Mouse (Mus musculus) cerebellum, adult 2 months (tissue): ENCODE data around the gene Ccdc148.

Experiments used
- CTCF ChIP-seq: fragments of 200-500 bp; IDR thresholded peaks from 2 replicates; pipeline ENCODE4 v1.5.1; 2011; ENCODE audit warnings: low read depth, mild to moderate bottlenecking, control low read depth, low read length, moderate library complexity, borderline replicate concordance; ENCODE audit not compliant: insufficient read depth
- POLR2A ChIP-seq: fragments of 200-500 bp; IDR thresholded peaks from 2 replicates; pipeline ENCODE4 v1.6.1; 2011; ENCODE audit warnings: low read length, control low read depth, borderline replicate concordance; ENCODE audit not compliant: insufficient read depth

DNA sequence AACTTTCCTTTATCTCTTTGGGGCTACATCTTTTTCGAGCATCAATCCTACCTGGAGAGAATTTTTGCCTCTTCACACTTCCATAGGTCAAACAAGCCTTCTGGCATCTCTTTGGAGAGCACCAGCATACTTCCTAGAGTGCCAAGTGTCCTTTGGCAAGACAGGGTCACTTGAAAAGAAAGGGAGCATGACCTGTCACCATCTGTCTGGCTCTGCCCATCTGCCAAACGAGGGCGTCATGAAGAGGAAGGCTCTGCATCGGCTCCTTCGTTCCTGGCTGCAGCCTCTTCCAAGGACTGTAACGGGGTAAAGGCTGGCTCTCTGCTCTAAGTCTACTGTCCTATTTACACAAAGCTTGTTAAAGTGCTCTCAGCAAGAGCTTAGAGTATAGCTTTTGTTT, 124.0 kb downstream of the Ccdc148 start:
- no peak for TF ChIP-seq CTCF
- TF ChIP-seq POLR2A = no peak
